15 mouse cellular contexts compared by ENCODE assay signal in genomic region chr17:49272661-49273448, GRCm38 (mm10).
A peak's percentile ranks its signal among the peaks of the same experiment; 100 is the strongest.
DNase-seq lines count a peak whose midpoint lies in the region; ATAC-seq lines count a peak whose summit lies in the region.
"Had no signal": no experiment of that assay in that cellular context is flagged by ENCODE, and none has a peak within 500 bp of the region (broad histone marks: within the 10 kb centered on the region; RNA-seq: fewer than 3 reads in every experiment).

No protein-coding gene starts in this region.

- peak; percentile 44 for DNase-seq in adrenal gland, adult 2 months
- DNase-seq in adrenal gland, adult 18-20 months (ENCODE audit: low spot score in 2 of 2): no peak
- DNase-seq in kidney, postnatal 25 days: no peak
- peak; percentile 11 for DNase-seq in Muller cell, postnatal 12 days (ENCODE audit: inconsistent ontology term)
- DNase-seq: cerebellum, adult 2 months; gastrocnemius, postnatal 10 days had no signal

- H3K4me1 ChIP-seq in kidney, embryonic 14.5 days (ENCODE audit: control insufficient read depth, insufficient read depth, low read length): 0 out of 2 replicates have a peak, but pooled peaks cover 7% of the 10 kb centered on the region
- 0 out of 2 replicates have a peak, but pooled peaks cover 5% of the 10 kb centered on the region for H3K4me1 ChIP-seq in embryonic facial prominence, embryonic 12.5 days
- H3K4me1 ChIP-seq: heart, embryonic 12.5 days; limb, embryonic 15.5 days; neural tube, embryonic 12.5 days had no signal

- H3K4me2 ChIP-seq in kidney, embryonic 14.5 days (replicated peaks; ENCODE audit: low read depth, low read length): no peak overlapping the region
- no peak overlapping the region for H3K4me2 ChIP-seq in embryonic facial prominence, embryonic 12.5 days (replicated peaks)
- H3K4me2 ChIP-seq: heart, embryonic 12.5 days; limb, embryonic 15.5 days; neural tube, embryonic 12.5 days had no signal

- no peaks in the 10 kb centered on the region for H3K27me3 ChIP-seq in kidney, embryonic 14.5 days (ENCODE audit: control insufficient read depth, insufficient read depth, low read length)
- H3K27me3 ChIP-seq in embryonic facial prominence, embryonic 12.5 days: no peaks in the 10 kb centered on the region
- H3K27me3 ChIP-seq: neural tube, embryonic 12.5 days had no signal

- no peak overlapping the region for H3K9ac ChIP-seq in kidney, embryonic 14.5 days (ENCODE audit: low read depth, low read length)
- H3K9ac ChIP-seq in embryonic facial prominence, embryonic 12.5 days: no peak overlapping the region
- H3K9ac ChIP-seq: heart, embryonic 12.5 days; limb, embryonic 15.5 days; neural tube, embryonic 12.5 days had no signal

- H3K9me3 ChIP-seq in kidney, embryonic 14.5 days (ENCODE audit: control insufficient read depth, low read length): no peaks in the 10 kb centered on the region
- no peaks in the 10 kb centered on the region for H3K9me3 ChIP-seq in embryonic facial prominence, embryonic 12.5 days
- H3K9me3 ChIP-seq: heart, embryonic 12.5 days; limb, embryonic 15.5 days; neural tube, embryonic 12.5 days had no signal

- H3K27ac ChIP-seq in kidney, embryonic 14.5 days (ENCODE audit: low read depth, low read length): no peak overlapping the region
- H3K27ac ChIP-seq in embryonic facial prominence, embryonic 12.5 days: no peak overlapping the region
- H3K27ac ChIP-seq: left cerebral cortex, adult 2 months; limb, embryonic 15.5 days; neural tube, embryonic 12.5 days had no signal

- 61% methylated on average over 11 of the region's 11 CpGs for WGBS in kidney, embryonic 14.5 days
- WGBS in embryonic facial prominence, embryonic 12.5 days: 70% methylated on average over 11 of the region's 11 CpGs

- no peak overlapping the region for H3K4me3 ChIP-seq in kidney, embryonic 14.5 days (ENCODE audit: low read length)
- no peak overlapping the region for H3K4me3 ChIP-seq in embryonic facial prominence, embryonic 12.5 days
- H3K4me3 ChIP-seq: heart, embryonic 12.5 days; left cerebral cortex, adult 2 months; limb, embryonic 15.5 days; neural tube, embryonic 12.5 days had no signal

- no peaks in the 10 kb centered on the region for H3K36me3 ChIP-seq in kidney, embryonic 14.5 days (ENCODE audit: control insufficient read depth, insufficient read depth, low read length)
- no peaks in the 10 kb centered on the region for H3K36me3 ChIP-seq in embryonic facial prominence, embryonic 12.5 days
- H3K36me3 ChIP-seq: heart, embryonic 12.5 days; limb, embryonic 15.5 days; neural tube, embryonic 12.5 days had no signal

- ATAC-seq in kidney, embryonic 14.5 days (ENCODE audit: low FRiP score, low TSS enrichment): peak; percentile 78
- 0 out of 2 replicates have a peak, but pooled peaks have one; percentile 15 for ATAC-seq in embryonic facial prominence, embryonic 12.5 days (ENCODE audit: insufficient number of reproducible peaks, insufficient read depth, low FRiP score, low TSS enrichment)
- no peak for ATAC-seq in erythroid progenitor cell, adult 5-6 weeks (replicated peaks; ENCODE audit: low FRiP score, poor library complexity, severe bottlenecking)
- ATAC-seq in activated CD4-positive, CD25-positive, alpha-beta regulatory T cell, adult 4 months: no peak
- ATAC-seq: Patski had no signal

Comparison
In these comparisons a context has a peak if more than half of its experiments do, and no peak if none do; other contexts are left out.
1. DNase-seq: peak in adrenal gland, adult 2 months (single experiment) and Muller cell, postnatal 12 days (single experiment); none in adrenal gland, adult 18-20 months (0 of 2) and kidney, postnatal 25 days (0 of 2).
2. ATAC-seq: peak in kidney, embryonic 14.5 days (single experiment) and embryonic facial prominence, embryonic 12.5 days (single experiment); none in erythroid progenitor cell, adult 5-6 weeks (single experiment) and activated CD4-positive, CD25-positive, alpha-beta regulatory T cell, adult 4 months (single experiment).